Mouse (Mus musculus): ENCODE measurements at regions not wholly inside any gene's neighbourhood (a gene's known extent, or its start where the extent isn't known, plus 50 kb on each side); places are given as distances from the start of the nearest gene placed in this dataset.

GRCm38 (mm10) chrX:6261469-6261868 lies 59.1 kb downstream of the Bmp15 start:
- DNase-seq: peak; percentile 71

GRCm38 (mm10) chrX:6258523-6258922 lies 62.0 kb downstream of the Bmp15 start:
- no peak for DNase-seq

DNA sequence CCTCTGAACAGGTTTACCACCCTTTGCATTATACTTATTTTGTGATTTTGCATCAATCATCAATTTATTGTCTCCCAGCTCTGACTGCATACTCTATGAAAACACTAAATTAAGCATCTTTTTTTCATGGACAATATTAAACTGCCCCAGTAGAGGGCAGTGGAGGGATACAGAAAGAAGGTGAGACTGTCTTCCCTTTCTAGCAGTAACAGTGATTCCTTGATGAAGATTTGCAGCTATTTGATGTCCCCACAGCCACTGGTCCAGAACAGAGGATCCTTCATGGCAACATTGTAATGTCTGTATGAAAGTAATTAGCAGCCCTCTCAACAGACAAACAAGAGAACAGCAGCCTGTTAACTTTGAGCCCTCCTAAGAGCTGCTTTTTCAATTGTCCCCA lies 66.5 kb downstream of the Bmp15 start:
- peak; percentile 1 for DNase-seq

DNA sequence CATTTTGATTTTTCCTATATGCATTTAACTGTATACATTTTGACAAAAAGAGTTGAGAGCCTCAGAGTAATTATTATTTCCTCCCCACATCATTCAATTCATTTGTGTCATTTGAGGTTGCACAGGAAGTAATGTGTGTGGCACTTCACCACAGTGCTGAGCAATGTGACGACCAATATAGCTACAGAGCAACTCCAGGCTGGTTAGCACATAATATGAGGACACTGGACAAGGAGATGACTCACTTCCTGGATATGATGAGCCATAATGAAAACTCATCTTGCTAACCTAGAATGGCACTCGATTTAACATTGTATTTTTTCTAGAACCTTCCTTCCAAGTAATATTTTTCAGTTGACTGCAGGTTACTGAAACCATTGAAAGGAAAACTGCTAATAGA lies 67.6 kb downstream of the Bmp15 start:
- no peak for DNase-seq

All from lung, postnatal 14 days (tissue).